Mouse (Mus musculus) monocyte, adult 2 months (primary cell): ENCODE measurements around the gene Vps45.
"Not testable (repeated sequence)": the region's sequence is repeated elsewhere in the genome, so short reads cannot be mapped to it uniquely, and the experiment has no call there.

Experiments used
- DNase-seq, 2 experiments: peaks; one replicate each; pipeline ENCODE4 v3.0.0; 2022; ENCODE audit warnings: low spot score in 2 of 2, low read depth in 1 of 2

The Vps45 gene

DNA sequence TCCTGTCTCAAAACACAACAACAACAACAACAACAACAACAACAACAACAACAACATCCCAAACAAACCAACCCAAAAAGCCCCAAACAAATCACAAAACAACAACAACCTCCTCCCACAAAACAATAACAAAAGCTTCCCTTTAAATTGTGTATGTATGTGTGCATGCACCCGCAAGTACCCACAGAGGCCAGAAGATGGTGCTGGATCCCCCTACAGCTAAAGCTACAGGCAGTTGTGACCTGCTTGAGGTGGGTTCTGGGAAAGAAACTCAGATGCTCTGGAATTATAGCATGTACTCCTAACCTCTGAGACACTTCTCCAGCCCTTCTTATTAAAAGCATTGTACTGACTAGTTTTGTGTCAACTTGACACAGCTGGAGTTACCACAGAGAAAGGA lies 22.7 kb upstream of the Vps45 start:
- DNase-seq: no peak

DNA sequence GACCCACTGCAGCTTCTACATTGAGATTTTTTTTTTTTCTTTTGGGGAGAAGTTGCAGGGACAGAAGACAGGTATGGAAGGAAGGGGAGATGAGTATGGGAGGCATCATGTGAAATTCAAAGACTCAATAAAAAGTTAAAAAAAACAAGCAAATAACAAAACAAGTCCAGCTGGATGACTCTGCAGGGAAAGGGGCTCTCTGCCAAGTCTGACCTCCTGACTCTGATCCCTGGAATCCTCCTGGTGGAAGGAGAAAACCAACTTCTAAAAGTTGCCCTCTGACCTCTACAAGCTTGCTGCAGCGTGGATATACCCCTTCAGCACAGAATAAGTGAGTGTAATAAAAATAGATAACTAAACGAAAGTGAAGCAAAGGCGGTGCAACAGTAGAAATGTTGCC lies 20.4 kb upstream of the Vps45 start:
- no peak for DNase-seq

DNA sequence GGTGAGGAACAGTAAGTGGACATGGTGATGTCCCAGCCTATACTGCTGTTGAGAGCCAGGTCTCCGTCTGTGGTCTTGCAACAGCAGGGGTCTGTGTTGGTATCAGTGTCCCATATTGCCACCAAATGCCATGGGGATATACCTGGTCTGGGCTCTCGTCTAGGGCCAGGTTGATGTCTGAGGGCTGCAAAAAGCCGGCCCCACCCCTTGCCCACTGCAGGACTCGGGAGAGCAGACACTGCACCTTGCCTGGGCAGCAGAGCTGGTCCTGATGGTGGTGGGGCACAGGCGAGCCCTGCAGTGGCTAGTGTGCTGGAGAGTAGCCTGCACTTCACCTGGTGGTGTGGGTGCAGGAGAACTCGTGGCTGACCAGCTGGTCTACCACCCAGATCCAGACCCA lies 19.8 kb upstream of the Vps45 start:
- no peak for DNase-seq

DNA sequence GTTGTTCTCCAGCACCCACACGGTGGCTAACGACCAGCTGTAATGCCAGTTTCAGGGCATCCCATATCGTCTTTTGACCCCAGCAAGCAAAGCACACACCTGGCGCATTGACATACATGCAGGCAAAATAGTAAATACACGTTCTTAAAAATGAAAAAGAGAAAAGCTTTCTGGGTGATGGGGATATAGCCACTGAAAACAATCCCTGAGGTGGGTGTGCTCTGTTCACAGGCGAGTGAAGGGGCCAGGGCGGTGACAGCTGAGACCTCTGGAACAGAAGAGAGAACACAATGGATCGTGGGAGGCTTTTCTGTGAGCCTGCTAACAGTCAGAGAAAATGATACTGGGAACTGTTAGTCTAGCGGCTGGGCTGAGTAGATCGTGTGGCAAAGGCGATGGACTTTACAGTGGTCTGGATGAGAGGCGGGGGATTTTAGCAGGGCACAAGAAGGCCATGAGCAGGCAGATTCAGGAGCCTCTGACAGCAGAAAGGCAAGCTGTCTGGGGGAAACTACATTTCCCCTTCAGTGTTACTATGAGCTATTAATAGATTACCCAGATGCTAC lies 14.7 kb upstream of the Vps45 start:
- no peak for DNase-seq

DNA sequence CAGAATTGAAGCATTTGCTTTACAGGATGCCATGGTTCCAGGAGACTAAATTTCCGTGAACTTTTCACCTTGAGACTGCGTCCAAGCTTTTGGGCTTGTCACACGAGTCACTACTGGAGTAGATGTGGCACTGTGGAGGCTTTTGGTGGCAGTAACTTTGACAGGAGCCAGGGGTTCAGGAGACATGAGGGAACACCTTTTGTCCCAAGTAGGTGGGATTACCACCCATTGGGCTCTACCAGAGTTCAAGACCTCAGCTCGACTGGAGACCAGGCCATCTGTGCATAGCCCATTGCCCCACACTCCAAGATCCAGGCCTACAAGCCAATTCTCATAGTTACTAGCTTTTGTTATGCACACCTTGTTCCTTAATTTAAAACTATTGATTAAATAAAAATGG lies 12.0 kb upstream of the Vps45 start:
- DNase-seq: no peak

DNA sequence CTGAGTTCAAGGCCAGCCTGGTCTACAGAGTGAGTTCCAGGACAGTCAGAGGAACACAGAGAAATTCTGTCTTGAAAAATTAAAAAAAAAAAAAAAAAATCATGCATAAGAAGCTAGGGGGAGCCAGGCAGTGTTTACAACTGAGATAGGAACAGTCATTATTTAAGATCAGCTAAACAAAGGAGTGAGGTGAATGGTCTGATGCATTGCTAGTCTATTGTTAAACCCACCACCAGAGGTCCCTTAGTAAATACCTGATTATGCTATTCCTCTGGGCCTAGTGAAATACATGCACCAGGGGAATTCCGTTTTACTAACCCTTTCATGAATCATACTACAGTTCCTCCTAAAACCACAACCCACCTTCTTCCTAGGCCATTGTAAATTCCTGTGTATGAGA lies 11.3 kb upstream of the Vps45 start:
- DNase-seq: no peak

DNA sequence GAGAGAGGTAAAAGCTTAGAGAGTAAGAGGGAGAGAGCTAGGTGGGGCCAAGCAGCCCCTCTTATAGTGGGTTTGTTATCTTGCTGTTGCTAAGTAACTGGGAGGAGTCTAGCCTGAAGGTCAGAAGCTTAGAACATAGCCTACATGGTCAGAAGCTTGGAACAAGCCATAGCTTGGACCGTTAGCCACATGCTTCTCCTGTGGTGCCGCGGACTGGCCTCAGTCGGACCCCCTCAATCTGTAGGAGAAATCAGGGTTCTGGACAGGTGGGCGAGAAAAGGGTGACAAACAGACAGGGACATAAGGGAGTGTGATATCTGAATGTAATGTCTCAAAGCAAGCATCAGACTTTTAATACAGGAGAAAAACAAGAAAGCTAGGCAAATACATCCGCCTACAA lies 10.8 kb upstream of the Vps45 start:
- no peak for DNase-seq

DNA sequence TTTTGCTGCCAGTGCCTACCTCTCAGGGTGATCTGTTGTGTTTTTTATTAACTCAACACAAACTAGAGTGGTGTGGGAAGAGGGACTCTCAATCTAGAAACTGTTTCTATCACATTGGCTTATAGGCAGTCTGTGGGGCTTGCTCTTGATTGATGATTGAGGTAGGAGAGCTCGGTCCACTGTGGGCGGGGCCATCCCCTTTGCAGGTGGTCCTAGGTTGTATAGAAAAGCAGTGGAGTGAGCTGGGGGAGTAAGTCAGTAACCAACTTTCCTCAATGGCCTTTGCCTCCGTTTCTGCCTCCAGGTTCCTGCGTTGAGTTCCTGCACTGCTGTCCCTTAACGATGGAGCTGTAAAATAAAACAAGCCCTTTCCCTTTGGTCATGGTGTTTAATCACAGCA lies 8.5 kb upstream of the Vps45 start:
- no peak for DNase-seq

DNA sequence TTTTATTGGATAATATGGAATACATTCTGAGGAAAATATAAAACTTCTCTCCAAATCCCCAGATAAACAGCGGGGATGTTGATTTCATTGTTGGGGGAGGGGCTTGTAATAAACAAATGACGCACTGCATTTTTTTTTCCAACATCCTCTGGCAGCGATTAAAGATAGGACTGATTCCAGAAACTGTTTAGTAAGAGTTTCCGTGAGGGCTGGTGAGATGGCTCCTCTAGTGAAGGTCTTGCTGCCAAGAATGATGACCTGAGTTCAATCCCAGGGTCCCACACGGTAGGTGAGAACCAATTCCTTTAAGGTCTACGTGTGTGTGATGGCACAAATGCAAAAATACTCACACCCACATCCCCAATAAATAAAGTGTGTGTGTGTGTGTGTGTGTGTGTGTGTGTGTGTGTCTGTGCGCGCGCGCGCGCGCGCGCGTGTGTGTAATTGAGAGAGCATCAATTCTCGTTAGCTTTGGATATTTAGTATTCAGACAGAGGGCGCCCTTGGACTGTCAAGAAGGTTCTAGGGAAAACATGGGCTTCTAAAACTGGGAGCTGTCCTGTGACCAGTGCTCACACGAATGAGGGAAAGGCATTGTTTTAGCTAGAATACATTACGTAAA lies 7.6 kb upstream of the Vps45 start:
- no peak for DNase-seq

DNA sequence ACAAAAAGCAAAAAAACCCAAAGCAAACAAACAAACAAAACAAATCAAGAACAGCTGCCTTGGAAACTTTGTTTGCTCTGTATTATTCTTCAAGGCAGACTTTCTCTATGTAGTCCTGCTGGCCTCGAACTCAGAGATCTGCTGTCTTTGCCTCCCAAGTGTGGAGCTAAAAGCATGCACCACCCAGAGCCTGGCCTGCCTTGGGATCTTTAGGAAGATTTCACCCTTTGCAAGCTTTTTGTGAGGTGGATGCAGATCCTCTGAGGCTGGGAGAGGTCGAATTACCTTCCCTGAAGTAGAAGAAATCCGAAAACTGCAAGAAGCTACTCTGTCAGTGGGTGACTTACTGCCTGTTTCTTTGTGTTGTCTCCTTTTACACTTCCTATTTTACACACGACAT lies 6.9 kb upstream of the Vps45 start:
- DNase-seq: no peak

DNA sequence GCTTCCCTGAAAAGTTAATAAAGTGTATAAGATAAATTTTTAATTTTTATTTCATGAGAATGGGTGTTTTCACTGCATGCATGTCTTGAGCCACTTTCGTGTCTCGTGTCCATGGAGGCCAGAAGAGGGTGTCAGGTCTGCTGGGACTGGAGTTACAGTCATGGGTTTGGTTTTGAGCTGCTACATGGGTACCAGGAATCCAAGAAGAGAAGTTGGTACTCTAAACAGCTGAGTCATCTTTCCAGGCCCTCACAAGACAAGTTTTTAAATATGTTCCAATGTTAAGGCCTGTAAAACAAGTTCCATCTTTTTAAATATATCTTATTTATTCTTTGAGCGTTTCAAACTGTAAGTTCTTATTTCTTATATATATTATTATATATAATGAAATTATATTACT lies 6.0 kb upstream of the Vps45 start:
- no peak for DNase-seq

DNA sequence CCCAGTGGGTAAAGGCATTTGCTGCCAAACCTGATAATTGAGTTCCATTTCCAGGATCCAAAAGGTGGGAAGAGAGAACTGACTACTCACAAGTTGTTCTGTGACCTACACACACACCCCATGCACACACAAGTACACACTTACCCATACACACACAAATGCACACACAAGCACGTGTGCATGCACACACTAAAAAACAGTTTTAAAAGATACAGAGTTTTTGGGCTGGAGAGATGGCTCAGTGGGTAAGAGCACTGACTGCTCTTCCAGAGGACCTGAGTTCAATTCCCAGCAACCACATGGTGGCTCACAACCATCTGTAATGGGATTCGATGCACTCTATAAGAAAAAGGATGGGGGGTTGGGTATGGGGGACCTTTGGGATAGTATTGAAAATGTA lies 5.0 kb upstream of the Vps45 start:
- DNase-seq: no peak

DNA sequence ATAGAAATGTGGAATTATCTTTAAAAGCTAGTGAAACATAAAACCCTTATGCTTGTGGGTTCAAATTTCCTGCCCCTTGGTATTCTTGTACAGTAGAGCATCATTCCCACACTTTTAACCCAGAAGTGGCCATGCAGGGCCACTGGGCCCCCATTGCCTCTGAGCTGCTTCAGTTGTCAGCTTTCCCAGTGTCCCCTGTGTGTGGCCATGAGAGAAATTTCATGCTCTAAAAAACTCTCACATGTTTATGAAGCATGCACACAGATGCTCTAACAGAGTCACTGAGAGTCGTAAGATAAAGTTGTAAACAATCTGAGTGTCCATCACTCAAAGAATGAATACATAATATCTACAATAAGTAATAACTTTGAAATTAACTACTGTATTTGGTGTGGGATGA lies 1.9 kb upstream of the Vps45 start:
- no peak for DNase-seq

DNA sequence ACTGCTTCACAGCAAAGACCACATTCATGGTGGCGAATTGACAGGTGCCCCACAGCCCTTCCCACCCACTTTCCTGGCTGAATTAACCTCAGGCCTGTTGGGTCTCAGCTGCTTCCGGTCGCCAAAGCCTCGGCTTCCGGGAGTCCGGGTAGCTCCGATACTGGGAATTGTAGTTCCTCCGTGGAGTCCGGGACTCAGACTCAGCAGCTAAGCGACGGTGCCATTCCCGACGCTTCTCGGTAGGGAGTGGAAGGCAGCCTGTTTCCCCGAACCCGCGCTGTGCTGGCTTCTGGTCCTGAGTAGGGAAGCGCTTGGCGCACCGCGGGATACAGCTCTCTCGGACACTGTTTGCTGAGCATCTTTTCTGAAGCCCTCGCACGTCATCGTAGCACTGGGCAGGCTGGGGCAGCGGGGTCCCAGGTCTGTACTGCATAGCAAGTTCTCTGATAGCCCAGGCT lies 490 bp downstream of the Vps45 start:
- DNase-seq: peak; percentile 50 to 71

DNA sequence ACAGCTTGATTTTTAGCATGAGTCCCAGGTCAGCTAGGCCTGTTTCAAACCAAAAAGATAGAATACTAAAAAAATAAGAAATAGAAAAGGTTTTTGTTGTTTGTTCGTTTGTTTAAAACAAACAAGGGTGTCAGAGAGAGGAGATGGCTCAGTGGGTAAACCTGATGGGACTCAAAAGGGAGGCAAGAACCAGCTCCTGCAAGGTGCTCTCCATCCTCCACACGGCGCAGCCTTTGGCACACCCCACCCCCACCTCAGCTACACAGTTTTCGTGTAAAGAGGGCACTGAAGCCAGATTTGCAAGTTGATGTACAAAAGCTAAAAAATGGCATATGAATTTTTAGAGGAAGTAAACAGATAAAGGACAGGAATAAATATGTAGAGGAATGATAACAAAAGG lies 2.2 kb downstream of the Vps45 start:
- no peak for DNase-seq

DNA sequence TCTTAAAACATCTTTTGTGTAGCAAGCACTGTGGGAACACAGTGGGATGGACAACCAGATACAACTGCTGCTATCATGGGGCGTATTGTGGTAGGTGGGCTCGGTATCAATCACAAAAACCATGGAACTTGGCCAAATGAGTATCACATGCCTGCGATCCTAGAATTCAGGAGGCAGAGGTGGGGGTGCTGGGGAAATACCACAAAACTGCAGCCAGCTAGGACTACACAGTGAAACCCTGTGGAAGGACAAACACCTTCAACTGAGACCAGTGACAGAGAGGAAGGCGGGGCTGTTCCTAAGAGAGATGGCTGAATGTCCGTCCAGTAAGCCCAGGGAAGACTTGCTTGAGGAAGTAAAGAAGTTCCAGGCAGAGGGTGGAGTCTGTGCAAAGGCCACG lies 3.0 kb downstream of the Vps45 start:
- DNase-seq: no peak

DNA sequence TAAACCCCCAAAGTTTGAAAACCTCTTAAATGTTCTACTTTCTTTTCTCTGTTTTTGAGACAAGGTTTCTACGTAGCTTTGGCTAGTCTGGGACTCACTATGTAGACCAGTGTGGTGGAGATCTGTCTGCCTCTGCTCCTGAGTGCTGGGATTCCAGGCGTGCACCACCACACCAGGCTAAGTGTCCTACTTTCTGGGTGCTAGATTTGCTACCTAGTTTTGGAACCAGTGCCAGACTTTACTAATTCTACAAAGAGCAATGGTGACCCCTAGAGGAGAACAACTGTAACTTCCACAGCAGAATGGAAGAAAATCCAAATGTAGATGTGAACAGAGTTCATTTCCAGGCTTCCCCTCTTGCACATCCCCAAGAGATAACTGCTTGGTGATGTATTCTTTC lies 6.4 kb downstream of the Vps45 start:
- peak in 1 of 2 experiments; percentile 9 for DNase-seq

DNA sequence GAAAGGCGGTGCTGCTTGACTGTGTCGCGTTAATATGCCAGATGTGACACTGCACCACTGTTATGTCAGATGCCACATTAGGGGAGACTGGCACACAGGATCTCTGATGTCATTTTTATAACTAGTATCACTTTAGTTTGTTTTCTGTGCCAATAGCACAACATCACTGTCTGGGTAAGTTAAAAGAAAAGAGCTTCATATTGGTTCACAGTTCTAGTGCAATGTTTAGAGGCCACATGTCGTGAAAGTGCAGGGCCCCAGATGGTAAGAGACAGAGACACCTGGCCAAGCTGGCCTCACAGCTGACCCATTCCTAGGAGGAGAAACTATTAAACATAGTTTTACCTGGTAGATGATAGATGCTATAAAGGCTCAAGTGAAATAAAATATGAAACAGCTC lies 7.1 kb downstream of the Vps45 start:
- DNase-seq: no peak

DNA sequence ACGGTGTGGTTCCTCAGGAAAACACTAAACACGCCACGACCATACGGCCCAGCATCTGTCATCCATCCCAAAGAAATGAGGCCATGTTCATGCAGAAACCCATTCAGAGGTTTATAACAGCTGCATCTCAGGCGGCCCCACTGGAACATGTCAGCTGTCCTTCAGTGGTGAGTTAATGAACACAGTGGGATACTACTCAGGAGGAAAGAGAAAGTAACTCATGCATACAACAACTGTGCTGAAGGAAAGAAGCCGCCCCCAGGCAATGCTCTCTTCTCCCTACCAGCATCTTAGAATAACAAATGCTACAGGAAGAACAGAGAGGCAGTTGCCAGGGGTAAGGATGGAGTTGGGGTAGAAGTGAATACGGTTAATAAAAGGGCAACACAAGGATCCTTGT lies 7.5 kb downstream of the Vps45 start:
- DNase-seq: no peak

DNA sequence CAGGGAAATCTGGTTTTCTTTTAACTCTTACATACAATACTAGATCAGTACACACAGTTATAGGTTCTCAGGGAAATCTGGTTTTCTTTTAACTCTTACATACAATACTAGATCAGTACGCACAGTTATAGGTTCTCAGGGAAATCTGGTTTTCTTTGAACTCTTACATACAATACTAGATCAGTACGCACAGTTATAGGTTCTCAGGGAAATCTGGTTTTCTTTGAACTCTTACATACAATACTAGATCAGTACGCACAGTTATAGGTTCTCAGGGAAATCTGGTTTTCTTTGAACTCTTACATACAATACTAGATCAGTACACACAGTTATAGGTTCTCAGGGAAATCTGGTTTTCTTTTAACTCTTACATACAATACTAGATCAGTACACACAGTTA lies 13.7 kb downstream of the Vps45 start:
- not testable (repeated sequence) for DNase-seq

DNA sequence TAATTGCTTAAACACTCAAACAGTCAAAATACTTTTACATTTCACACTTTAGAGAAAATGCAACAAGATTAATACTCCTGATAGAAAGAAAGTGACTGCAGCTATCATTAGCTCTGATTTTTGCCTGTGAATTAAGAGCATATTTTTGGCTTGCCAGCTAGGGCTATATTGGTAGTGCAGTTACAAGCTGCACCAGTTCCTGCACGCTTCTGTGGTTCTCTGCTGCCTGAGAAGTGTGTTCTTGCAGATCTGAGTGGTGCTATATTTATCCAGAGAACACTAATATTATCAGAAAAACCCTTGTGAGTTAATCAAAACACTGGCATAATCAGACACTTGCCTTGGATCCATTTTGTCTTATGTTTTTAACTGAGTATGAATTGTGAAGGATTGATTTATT lies 15.2 kb downstream of the Vps45 start:
- DNase-seq: no peak

DNA sequence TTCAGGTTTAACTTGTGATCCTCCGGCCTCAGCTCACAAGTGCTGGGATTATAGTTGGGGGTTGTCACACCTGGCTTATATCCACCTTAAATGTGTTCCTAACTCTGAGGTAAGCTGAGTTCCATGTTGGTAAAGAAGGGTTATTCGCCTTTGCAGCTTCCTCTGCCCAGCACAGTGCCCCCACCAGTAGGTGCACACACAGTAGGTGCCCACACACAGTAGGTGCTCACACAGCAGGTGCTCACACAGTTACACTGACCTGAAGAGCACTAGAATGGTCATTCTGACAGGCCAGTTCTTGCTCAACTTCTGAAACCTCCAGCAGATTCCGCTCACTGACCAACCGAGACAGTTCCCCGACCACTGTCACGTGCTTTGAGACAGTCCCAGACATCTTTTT lies 17.2 kb downstream of the Vps45 start:
- DNase-seq: no peak

DNA sequence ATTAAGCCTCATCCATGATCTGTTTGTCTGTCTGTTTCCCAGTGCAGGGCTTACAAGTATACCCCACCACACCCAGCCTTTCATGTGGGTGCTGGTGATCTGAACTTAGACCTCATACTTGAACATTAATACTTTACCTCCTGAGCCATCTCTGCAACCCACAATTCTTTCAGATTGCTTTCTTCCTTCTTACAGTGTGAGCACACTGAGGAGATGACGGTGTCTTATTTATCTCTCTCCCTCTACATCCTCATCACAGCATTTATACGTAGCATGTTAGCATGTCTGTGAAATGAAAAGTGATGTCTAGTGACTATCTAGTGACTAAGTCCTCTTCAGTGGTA lies 17.6 kb downstream of the Vps45 start:
- no peak for DNase-seq
